Mouse (Mus musculus) CH12.LX (cell line): ENCODE data around the gene Txnip. TPM values are rescaled to one million over a fixed set of nuclear protein-coding genes. Genes with fewer than 3 reads are reported as not detected.

ENCODE experiments used
- DNase-seq: peaks from one replicate; pipeline ENCODE4 v3.0.0-alpha.2; 2013; ENCODE audit errors: extremely low read depth
- H3K27ac ChIP-seq: 2 replicates; pipeline ENCODE4 v1.5.1; 2012; ENCODE audit warnings: low read depth, mild to moderate bottlenecking, control low read depth, moderate library complexity; ENCODE audit not compliant: insufficient read depth
- H3K27me3 ChIP-seq: replicated peaks from 2 replicates; pipeline ENCODE3; 2012; ENCODE audit warnings: inconsistent platforms
- H3K36me3 ChIP-seq, 2 experiments: replicated peaks in 1 of 2; 2 replicates each; pipeline versions ENCODE3 to v1.6.1; 2012; ENCODE audit warnings: inconsistent platforms in 1 of 2, low read length in 1 of 2, mild to moderate bottlenecking in 1 of 2, mixed read lengths in 1 of 2, moderate library complexity in 1 of 2; ENCODE audit not compliant: control insufficient read depth in 1 of 2, insufficient read depth in 1 of 2
- H3K4me1 ChIP-seq, 2 experiments: 2 replicates each; pipeline ENCODE4 v1.6.1; 2012; ENCODE audit warnings: inconsistent platforms in 1 of 2, moderate library complexity in 1 of 2; ENCODE audit not compliant: insufficient read depth in 2 of 2, control insufficient read depth in 1 of 2
- H3K4me2 ChIP-seq: 2 replicates; pipeline ENCODE4 v1.6.1; 2012; ENCODE audit warnings: low read depth, mild to moderate bottlenecking, control low read depth; ENCODE audit not compliant: poor library complexity, insufficient read depth, severe bottlenecking
- H3K4me3 ChIP-seq, 3 experiments: fragments of 150-350 bp in 1 of 3; sonication (generic) in 1 of 3; replicated peaks in 1 of 3; 2 replicates each; pipeline versions ENCODE3 to v1.5.1; 2011 to 2012; ENCODE audit warnings: low read depth in 2 of 3, low read length in 2 of 3, mild to moderate bottlenecking in 2 of 3, moderate library complexity in 2 of 3, control low read depth in 1 of 3, improper control_type of control experiment in 1 of 3, inconsistent platforms in 1 of 3, mixed read lengths in 1 of 3; ENCODE audit not compliant: poor library complexity in 1 of 3
- H3K79me2 ChIP-seq: replicated peaks from 2 replicates; pipeline ENCODE4 v1.6.1; 2012; ENCODE audit warnings: mild to moderate bottlenecking, moderate library complexity; ENCODE audit not compliant: control insufficient read depth, poor library complexity, insufficient read depth, severe bottlenecking; ENCODE audit errors: extremely low read depth
- H3K9ac ChIP-seq: 2 replicates; pipeline ENCODE4 v1.6.1; 2012; ENCODE audit warnings: low read depth, mild to moderate bottlenecking, control low read depth, moderate library complexity; ENCODE audit not compliant: insufficient read depth
- H3K9me3 ChIP-seq: replicated peaks from 2 replicates; pipeline ENCODE3; 2012; ENCODE audit warnings: low read length, inconsistent platforms, mixed read lengths
- BHLHE40 ChIP-seq: IDR thresholded peaks from 2 replicates; pipeline ENCODE4 v1.6.1; 2011; ENCODE audit warnings: mild to moderate bottlenecking, low read depth, low read length, improper control_type of control experiment
- CHD2 ChIP-seq: IDR thresholded peaks from 2 replicates; pipeline ENCODE4 v1.6.1; 2011; ENCODE audit warnings: low read length, improper control_type of control experiment
- E2F4 ChIP-seq: IDR thresholded peaks from 2 replicates; pipeline ENCODE4 v1.6.1; 2011; ENCODE audit warnings: low read depth, low read length, improper control_type of control experiment; ENCODE audit not compliant: insufficient replicate concordance
- ELF1 ChIP-seq: IDR thresholded peaks from 2 replicates; pipeline ENCODE4 v1.6.1; 2014; ENCODE audit warnings: low read depth, mild to moderate bottlenecking, inconsistent platforms, low read length, improper control_type of control experiment
- ETS1 ChIP-seq: conservative IDR thresholded peaks from 2 replicates; pipeline ENCODE4 v1.6.1; 2012; ENCODE audit warnings: low read depth, mild to moderate bottlenecking, inconsistent platforms, low read length, improper control_type of control experiment, moderate library complexity
- GABPA ChIP-seq: IDR thresholded peaks from 2 replicates; pipeline ENCODE4 v1.6.1; 2012; ENCODE audit warnings: low read depth, low read length, improper control_type of control experiment, inconsistent platforms; ENCODE audit not compliant: insufficient replicate concordance
- HCFC1 ChIP-seq: IDR thresholded peaks from 2 replicates; pipeline ENCODE4 v1.6.1; 2012; ENCODE audit warnings: low read depth, mild to moderate bottlenecking, inconsistent platforms, low read length, improper control_type of control experiment
- JUN ChIP-seq: IDR thresholded peaks from 2 replicates; pipeline ENCODE4 v1.6.1; 2011; ENCODE audit warnings: low read depth, mild to moderate bottlenecking, low read length, improper control_type of control experiment, moderate library complexity; ENCODE audit not compliant: insufficient read depth
- KAT2A ChIP-seq: IDR thresholded peaks from 2 replicates; pipeline ENCODE4 v1.6.1; 2012; ENCODE audit warnings: low read length, improper control_type of control experiment, inconsistent platforms; ENCODE audit not compliant: insufficient replicate concordance
- MAFK ChIP-seq: IDR thresholded peaks from 2 replicates; pipeline ENCODE4 v1.6.1; 2011; ENCODE audit warnings: low read length, improper control_type of control experiment; ENCODE audit not compliant: insufficient replicate concordance
- MAX ChIP-seq: IDR thresholded peaks from 2 replicates; pipeline ENCODE4 v1.6.1; 2011; ENCODE audit warnings: low read length, improper control_type of control experiment
- MYC ChIP-seq: IDR thresholded peaks from 2 replicates; pipeline ENCODE4 v1.6.1; 2011; ENCODE audit warnings: low read depth, mild to moderate bottlenecking, improper control_type of control experiment, low read length
- NELFE ChIP-seq: IDR thresholded peaks from 2 replicates; pipeline ENCODE4 v1.6.1; 2011; ENCODE audit warnings: low read depth, low read length, improper control_type of control experiment
- POLR2A ChIP-seq: IDR thresholded peaks from 2 replicates; pipeline ENCODE4 v1.6.1; 2011; ENCODE audit warnings: low read depth, mild to moderate bottlenecking, improper control_type of control experiment, low read length
- RAD21 ChIP-seq: IDR thresholded peaks from 2 replicates; pipeline ENCODE4 v1.6.1; 2011; ENCODE audit warnings: low read depth, mild to moderate bottlenecking, low read length, improper control_type of control experiment, moderate library complexity
- RCOR1 ChIP-seq: conservative IDR thresholded peaks from 2 replicates; pipeline ENCODE4 v1.6.1; 2012; ENCODE audit warnings: low read depth, mild to moderate bottlenecking, inconsistent platforms, low read length, improper control_type of control experiment
- SIN3A ChIP-seq: IDR thresholded peaks from 2 replicates; pipeline ENCODE4 v1.6.1; 2012; ENCODE audit warnings: low read length, improper control_type of control experiment, inconsistent platforms
- SMC3 ChIP-seq: IDR thresholded peaks from 2 replicates; pipeline ENCODE4 v1.6.1; 2011; ENCODE audit warnings: low read depth, low read length, improper control_type of control experiment
- TBP ChIP-seq: conservative IDR thresholded peaks from 2 replicates; pipeline ENCODE4 v1.6.1; 2011; ENCODE audit warnings: low read depth, low read length, improper control_type of control experiment
- USF1 ChIP-seq: IDR thresholded peaks from 2 replicates; pipeline ENCODE4 v1.6.1; 2014; ENCODE audit warnings: low read depth, mild to moderate bottlenecking, inconsistent platforms, low read length, improper control_type of control experiment
- ZKSCAN1 ChIP-seq: IDR thresholded peaks from 2 replicates; pipeline ENCODE4 v1.6.1; 2012; ENCODE audit warnings: low read depth, inconsistent platforms, low read length, improper control_type of control experiment, borderline replicate concordance
- dilution Hi-C: fragments of 300-500 bp; cut with MboI; formaldehyde crosslinking; loops from 2 replicates; pipeline ENCODE4 v1.14.3; 2020; ENCODE audit warnings: low sequenced_read_pairs; ENCODE audit not compliant: extremely low pct_unique_long_range_greater_than_20kb, extremely low pct_ligation_motif_present
- in situ Hi-C: fragments of 300-500 bp; cut with MboI; formaldehyde crosslinking; loops from 3 replicates; pipeline ENCODE4 v1.14.3; 2019; ENCODE audit warnings: low sequenced_read_pairs, low pct_ligation_motif_present, low pct_unique_long_range_greater_than_20kb, mixed read lengths
- polyA plus RNA-seq: library from polyadenylated mRNA; unstranded; fragments of >175 nt; gene quantifications from 2 replicates; pipeline ENCODE4 v1.2.1, GENCODE M21; 2012; ENCODE audit warnings: low read depth; ENCODE audit not compliant: insufficient read length
- total RNA-seq, 2 experiments: library from RNA; depleted of rRNA; stranded (reverse); fragments of 300-350 nt in 1 of 2; fragments of >200 nt in 1 of 2; gene quantifications; 2 replicates each; pipeline ENCODE4 v1.2.3; 2012 to 2014

Gene Txnip
- total and polyA plus RNA-seq, 3 experiments = 41.8 to 220 (median 76.7) TPM

- no peak overlapping the region for H3K4me3 ChIP-seq
- H3K27me3 ChIP-seq = no peaks in the 10 kb centered on the region
- peaks cover 0 to 6% of the 10 kb centered on the region in 2 experiments for H3K36me3 ChIP-seq
- H3K79me2 ChIP-seq = no peaks in the 10 kb centered on the region
- no peak overlapping the region for H3K9ac ChIP-seq
- TF ChIP-seq SMC3 = no peak
- H3K27ac ChIP-seq = no peak overlapping the region
- H3K4me2 ChIP-seq = no peak overlapping the region
- no peak for DNase-seq
- in situ Hi-C loops (no loop called here), dilution Hi-C loops (no loop called here)
- peaks cover 14% of the 10 kb centered on the region for H3K9me3 ChIP-seq
- peaks cover 4 to 24% of the 10 kb centered on the region in 2 experiments; a peak in 2 of 4 replicates for H3K4me1 ChIP-seq
Observed at GRCm38 (mm10) chr3:96597435-96597891, 39.7 kb downstream of the Txnip start.

DNA sequence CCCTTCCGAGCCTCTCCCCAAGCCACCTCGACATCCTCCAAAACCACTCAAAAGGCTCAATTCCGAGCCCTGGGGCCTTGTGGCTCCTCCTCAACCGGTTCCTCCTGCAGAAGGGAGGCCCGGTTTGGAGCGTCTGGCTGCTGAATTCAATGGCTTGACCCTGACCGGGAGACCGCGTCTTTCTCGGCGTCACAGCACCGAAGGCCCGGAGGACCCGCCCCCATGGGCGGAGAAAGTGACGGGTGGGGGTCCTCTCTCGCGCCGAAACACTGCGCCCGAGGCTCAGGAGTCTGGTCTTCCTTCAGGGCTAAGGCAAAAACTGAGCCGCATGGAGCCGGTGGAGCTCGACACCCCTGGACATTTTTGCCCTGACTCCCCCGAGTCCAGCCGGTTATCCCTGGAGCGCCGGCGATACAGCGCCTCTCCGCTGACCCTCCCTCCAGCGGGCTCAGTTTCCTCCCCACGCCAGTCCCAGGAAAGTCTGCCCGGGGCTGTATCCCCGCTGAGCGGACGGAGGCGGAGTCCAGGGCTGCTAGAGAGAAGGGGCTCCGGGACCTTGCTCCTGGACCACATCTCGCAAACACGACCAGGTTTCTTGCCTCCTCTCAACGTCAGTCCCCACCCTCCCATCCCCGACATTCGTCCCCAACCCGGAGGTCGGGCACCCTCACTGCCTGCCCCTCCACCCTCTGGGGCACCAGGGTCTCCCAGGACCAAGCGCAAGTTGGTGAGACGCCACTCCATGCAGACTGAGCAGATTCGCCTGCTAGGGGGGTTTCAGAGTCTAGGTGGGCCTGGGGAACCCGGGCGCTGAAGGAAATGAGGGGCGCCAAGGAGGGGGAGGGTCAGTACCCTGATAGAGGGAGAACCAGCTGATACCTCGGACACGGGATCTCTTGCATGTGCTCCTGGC lies 40.7 kb downstream of the Txnip start:
- Histone ChIP-seq H3K4me3 (no peak overlapping the region), H3K4me1 (peaks cover 4 to 20% of the 10 kb centered on the region in 2 experiments; a peak in 2 of 4 replicates), H3K27ac (no peak overlapping the region), H3K36me3 (peaks cover 0 to 8% of the 10 kb centered on the region in 2 experiments), H3K9ac (no peak overlapping the region), H3K79me2 (no peaks in the 10 kb centered on the region), H3K27me3 (no peaks in the 10 kb centered on the region), H3K9me3 (peaks cover 14% of the 10 kb centered on the region), H3K4me2 (no peak overlapping the region)
- in situ Hi-C loops (no loop called here), dilution Hi-C loops (no loop called here)
- TF ChIP-seq USF1 = no peak
- TF ChIP-seq BHLHE40 = no peak
- TF ChIP-seq MAFK = no peak
- TF ChIP-seq RCOR1 = no peak
- TF ChIP-seq POLR2A = no peak
- TF ChIP-seq TBP = no peak
- no peak for DNase-seq

DNA sequence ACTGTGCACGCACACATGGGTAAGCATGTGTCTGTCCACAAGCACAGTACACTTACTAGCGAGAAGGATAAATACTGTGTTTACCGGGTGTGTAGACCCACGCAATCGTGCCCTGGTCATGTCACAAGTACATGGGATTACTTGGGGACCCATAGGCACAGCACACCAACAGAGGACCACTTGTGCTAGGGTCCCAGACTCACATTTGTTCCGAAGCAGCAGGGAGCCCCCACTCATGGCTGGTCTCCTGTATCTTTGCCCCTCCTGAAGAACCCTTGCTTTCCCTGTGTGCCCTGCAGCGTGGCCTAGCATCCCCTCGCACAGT lies 41.3 kb downstream of the Txnip start:
- TF ChIP-seq GABPA (no peak), POLR2A (no peak), E2F4 (no peak), ETS1 (no peak), RCOR1 (no peak), SMC3 (no peak), ELF1 (no peak), CHD2 (no peak), MAX (no peak), NELFE (no peak), MYC (no peak), ZKSCAN1 (no peak), HCFC1 (no peak), KAT2A (no peak), BHLHE40 (no peak), RAD21 (no peak), SIN3A (no peak), TBP (no peak), JUN (no peak)
- H3K79me2 ChIP-seq = no peaks in the 10 kb centered on the region
- H3K9ac ChIP-seq = no peak overlapping the region
- H3K9me3 ChIP-seq = peaks cover 14% of the 10 kb centered on the region
- H3K36me3 ChIP-seq = peaks cover 0 to 13% of the 10 kb centered on the region in 2 experiments
- H3K27ac ChIP-seq = no peak overlapping the region
- H3K4me2 ChIP-seq = no peak overlapping the region
- no peak overlapping the region for H3K4me3 ChIP-seq
- H3K27me3 ChIP-seq = no peaks in the 10 kb centered on the region
- dilution Hi-C loops = no loop called here
- H3K4me1 ChIP-seq = peaks cover 4 to 20% of the 10 kb centered on the region in 2 experiments; a peak in 2 of 4 replicates
- in situ Hi-C loops = no loop called here
- no peak for DNase-seq
